Mouse (Mus musculus) MEL (cell line): ENCODE data around the gene Gm20388. TPM values are rescaled to one million over a fixed set of nuclear protein-coding genes. Genes with fewer than 3 reads are reported as not detected.
A peak's percentile ranks its signal among the peaks of the same experiment; 100 is the strongest.

ENCODE experiments used
- DNase-seq: peaks from one replicate; pipeline ENCODE4 v3.0.0; 2011; ENCODE audit warnings: low read depth, low spot score
- H3K27ac ChIP-seq: 2 replicates; pipeline ENCODE4 v1.5.1; 2012; ENCODE audit warnings: low read depth, mild to moderate bottlenecking, control low read depth, low read length, moderate library complexity; ENCODE audit not compliant: control insufficient read depth
- H3K27me3 ChIP-seq, 2 experiments: fragments of 150-350 bp in 1 of 2; sonication (generic) in 1 of 2; 2 replicates each; pipeline ENCODE4 v1.6.1; 2012; ENCODE audit warnings: low read length in 2 of 2, mild to moderate bottlenecking in 2 of 2, improper control_type of control experiment in 1 of 2, moderate library complexity in 1 of 2; ENCODE audit not compliant: insufficient read depth in 2 of 2, control insufficient read depth in 1 of 2
- H3K36me3 ChIP-seq, 2 experiments: 2 replicates each; pipeline ENCODE4 v1.6.1; 2012 to 2014; ENCODE audit warnings: low read length in 2 of 2, improper control_type of control experiment in 1 of 2, inconsistent platforms in 1 of 2, mild to moderate bottlenecking in 1 of 2; ENCODE audit not compliant: insufficient read depth in 2 of 2, control insufficient read depth in 1 of 2
- H3K4me1 ChIP-seq, 2 experiments: fragments of 150-350 bp in 1 of 2; sonication (generic) in 1 of 2; 2 replicates each; pipeline ENCODE4 v1.6.1; 2012; ENCODE audit warnings: low read length in 2 of 2, improper control_type of control experiment in 1 of 2, mild to moderate bottlenecking in 1 of 2; ENCODE audit not compliant: insufficient read depth in 2 of 2, control insufficient read depth in 1 of 2
- H3K4me3 ChIP-seq, 2 experiments: fragments of 150-350 bp in 1 of 2; sonication (generic) in 1 of 2; 2 replicates each; pipeline ENCODE4 v1.5.1; 2012; ENCODE audit warnings: low read depth in 2 of 2, low read length in 2 of 2, mild to moderate bottlenecking in 2 of 2, moderate library complexity in 2 of 2, control low read depth in 1 of 2, improper control_type of control experiment in 1 of 2; ENCODE audit not compliant: control insufficient read depth in 1 of 2, insufficient read depth in 1 of 2
- H3K79me2 ChIP-seq: 2 replicates; pipeline ENCODE4 v1.6.1; 2012; ENCODE audit warnings: mild to moderate bottlenecking, low read length, moderate library complexity; ENCODE audit not compliant: control insufficient read depth, poor library complexity, insufficient read depth
- H3K9ac ChIP-seq: 2 replicates; pipeline ENCODE4 v1.6.1; 2012; ENCODE audit warnings: low read depth, mild to moderate bottlenecking, control low read depth, low read length, moderate library complexity; ENCODE audit not compliant: control insufficient read depth, poor library complexity, severe bottlenecking
- H3K9me3 ChIP-seq: fragments of 150-350 bp; sonication (generic); replicated peaks from 2 replicates; pipeline ENCODE4 v1.6.1; 2012; ENCODE audit warnings: mild to moderate bottlenecking, low read length, improper control_type of control experiment, moderate library complexity; ENCODE audit not compliant: insufficient read depth
- CHD1 ChIP-seq: IDR thresholded peaks from 2 replicates; pipeline ENCODE4 v1.6.1; 2012; ENCODE audit warnings: low read depth, mild to moderate bottlenecking, inconsistent platforms, low read length, improper control_type of control experiment
- CHD2 ChIP-seq: IDR thresholded peaks from 2 replicates; pipeline ENCODE4 v1.6.1; 2011; ENCODE audit warnings: low read length, improper control_type of control experiment
- ELF1 ChIP-seq: IDR thresholded peaks from 2 replicates; pipeline ENCODE4 v1.6.1; 2014; ENCODE audit warnings: low read depth, mild to moderate bottlenecking, inconsistent platforms, low read length, improper control_type of control experiment, moderate library complexity
- EP300 ChIP-seq, 2 experiments: IDR thresholded peaks; 2 replicates each; pipeline ENCODE4 v1.6.1; 2011; ENCODE audit warnings: improper control_type of control experiment in 2 of 2, low read length in 2 of 2, low read depth in 1 of 2, mild to moderate bottlenecking in 1 of 2
- ETS1 ChIP-seq: IDR thresholded peaks from 2 replicates; pipeline ENCODE4 v1.6.1; 2012; ENCODE audit warnings: low read depth, mild to moderate bottlenecking, inconsistent platforms, low read length, improper control_type of control experiment, moderate library complexity
- GABPA ChIP-seq: IDR thresholded peaks from 2 replicates; pipeline ENCODE4 v1.6.1; 2012; ENCODE audit warnings: low read depth, mild to moderate bottlenecking, inconsistent platforms, low read length, improper control_type of control experiment, moderate library complexity
- GATA1 ChIP-seq: IDR thresholded peaks from 2 replicates; pipeline ENCODE4 v1.6.1; 2011; ENCODE audit warnings: low read depth, low read length, improper control_type of control experiment
- KAT2A ChIP-seq: conservative IDR thresholded peaks from 2 replicates; pipeline ENCODE4 v1.6.1; 2012; ENCODE audit warnings: low read depth, low read length, improper control_type of control experiment, inconsistent platforms
- MAX ChIP-seq: IDR thresholded peaks from 2 replicates; pipeline ENCODE4 v1.6.1; 2011; ENCODE audit warnings: low read length, improper control_type of control experiment
- MAZ ChIP-seq: IDR thresholded peaks from 2 replicates; pipeline ENCODE4 v1.6.1; 2012; ENCODE audit warnings: low read depth, mild to moderate bottlenecking, inconsistent platforms, low read length, improper control_type of control experiment
- MXI1 ChIP-seq: IDR thresholded peaks from 2 replicates; pipeline ENCODE4 v1.6.1; 2011; ENCODE audit warnings: mild to moderate bottlenecking, low read depth, low read length, improper control_type of control experiment
- MYB ChIP-seq: IDR thresholded peaks from 2 replicates; pipeline ENCODE4 v1.6.1; 2011; ENCODE audit warnings: mild to moderate bottlenecking, low read depth, low read length, improper control_type of control experiment
- NRF1 ChIP-seq: IDR thresholded peaks from 2 replicates; pipeline ENCODE4 v1.6.1; 2014; ENCODE audit warnings: low read depth, mild to moderate bottlenecking, inconsistent platforms, low read length, improper control_type of control experiment, moderate library complexity; ENCODE audit not compliant: poor library complexity, insufficient read depth, severe bottlenecking
- POLR2AphosphoS5 ChIP-seq: IDR thresholded peaks from 2 replicates; pipeline ENCODE4 v1.6.1; 2012; ENCODE audit warnings: low read depth, borderline replicate concordance, mild to moderate bottlenecking, inconsistent platforms, low read length, moderate library complexity, mixed read lengths
- RAD21 ChIP-seq: IDR thresholded peaks from 2 replicates; pipeline ENCODE4 v1.6.1; 2011; ENCODE audit warnings: mild to moderate bottlenecking, low read depth, low read length, improper control_type of control experiment
- RCOR1 ChIP-seq: IDR thresholded peaks from 2 replicates; pipeline ENCODE4 v1.6.1; 2012; ENCODE audit warnings: low read depth, mild to moderate bottlenecking, inconsistent platforms, low read length, improper control_type of control experiment
- SIN3A ChIP-seq: IDR thresholded peaks from 2 replicates; pipeline ENCODE4 v1.6.1; 2012; ENCODE audit warnings: low read length, improper control_type of control experiment, inconsistent platforms
- SMC3 ChIP-seq: IDR thresholded peaks from 2 replicates; pipeline ENCODE4 v1.6.1; 2011; ENCODE audit warnings: low read depth, low read length, improper control_type of control experiment
- TAL1 ChIP-seq: IDR thresholded peaks from 2 replicates; pipeline ENCODE4 v1.6.1; 2012; ENCODE audit warnings: mild to moderate bottlenecking, inconsistent platforms, low read length, moderate library complexity, mixed read lengths
- TBP ChIP-seq: IDR thresholded peaks from 2 replicates; pipeline ENCODE4 v1.8.0; 2011; ENCODE audit warnings: low read depth, low read length, improper control_type of control experiment
- TCF12 ChIP-seq: IDR thresholded peaks from 2 replicates; pipeline ENCODE4 v1.6.1; 2014; ENCODE audit warnings: low read depth, mild to moderate bottlenecking, inconsistent platforms, low read length, improper control_type of control experiment, moderate library complexity
- UBTF ChIP-seq: IDR thresholded peaks from 2 replicates; pipeline ENCODE4 v1.6.1; 2012; ENCODE audit warnings: low read depth, mild to moderate bottlenecking, inconsistent platforms, low read length, improper control_type of control experiment, moderate library complexity, borderline replicate concordance; ENCODE audit not compliant: insufficient read depth
- USF2 ChIP-seq, 2 experiments: IDR thresholded peaks; 2 replicates each; pipeline ENCODE4 v1.6.1; 2011 to 2012; ENCODE audit warnings: improper control_type of control experiment in 2 of 2, low read length in 2 of 2, borderline replicate concordance in 1 of 2, inconsistent platforms in 1 of 2, low read depth in 1 of 2, mild to moderate bottlenecking in 1 of 2; ENCODE audit not compliant: insufficient read depth in 1 of 2
- ZMIZ1 ChIP-seq: IDR thresholded peaks from 2 replicates; pipeline ENCODE4 v1.6.1; 2012; ENCODE audit warnings: low read depth, mild to moderate bottlenecking, inconsistent platforms, low read length, improper control_type of control experiment, moderate library complexity
- ZNF384 ChIP-seq: IDR thresholded peaks from 2 replicates; pipeline ENCODE4 v1.6.1; 2012; ENCODE audit warnings: low read depth, mild to moderate bottlenecking, inconsistent platforms, low read length, improper control_type of control experiment
- polyA plus RNA-seq, 2 experiments: library from polyadenylated mRNA; stranded (reverse) in 1 of 2; unstranded in 1 of 2; fragments of >175 nt in 1 of 2; fragments of >200 nt in 1 of 2; gene quantifications; 2 replicates each; pipeline versions ENCODE4 v1.2.1 to v1.2.4; 2012; ENCODE audit warnings: low replicate concordance in 2 of 2, low read depth in 1 of 2; ENCODE audit not compliant: insufficient read length in 2 of 2, insufficient read depth in 1 of 2, missing spikeins in 1 of 2
- total RNA-seq: library from RNA; depleted of rRNA; stranded (reverse); fragments of 300-350 nt; gene quantifications from 2 replicates; pipeline ENCODE4 v1.2.3, GENCODE M21; 2012

The Gm20388 gene
- total and polyA plus RNA-seq, 3 experiments, result 11.1 to 17.8 TPM; not detected in 1

DNA sequence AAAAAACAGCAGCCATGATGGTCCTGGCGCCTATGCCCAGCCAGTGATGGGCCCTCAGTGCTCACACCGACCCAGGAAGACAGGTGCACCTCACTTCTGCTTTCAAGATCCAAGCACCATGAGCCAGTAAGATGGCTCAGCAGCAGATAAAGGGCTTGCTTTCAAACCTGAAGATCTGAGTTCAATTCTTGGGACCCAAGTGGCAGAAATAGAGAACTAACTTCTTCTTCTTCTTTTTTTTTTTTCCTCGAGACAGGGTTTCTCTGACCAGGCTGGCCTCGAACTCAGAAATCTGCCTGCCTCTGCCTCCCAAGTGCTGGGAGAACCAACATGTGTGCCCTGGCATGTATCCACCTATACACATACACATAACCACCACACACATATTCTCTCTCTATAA lies 3509.1 kb downstream of the Gm20388 start:
- no peaks in the 10 kb centered on the region for H3K27me3 ChIP-seq
- TF ChIP-seq CHD2 (no peak), MYB (no peak), RCOR1 (no peak), USF2 (IDR thresholded peaks at IDR 0.05; ENCODE audit: borderline replicate concordance in 1 of 2, insufficient read depth in 1 of 2, low read depth in 1 of 2, low read length in 2 of 2) (no peak), ZMIZ1 (no peak), POLR2AphosphoS5 (no peak), GATA1 (no peak), EP300 (IDR thresholded peaks at IDR 0.05; ENCODE audit: low read depth in 1 of 2, low read length in 2 of 2) (no peak), ZNF384 (peak; percentile 87), TCF12 (0 out of 2 replicates have a peak, but pooled peaks have one; percentile 6), TAL1 (no peak), MXI1 (no peak), ELF1 (no peak), MAZ (no peak), CHD1 (no peak), GABPA (no peak), KAT2A (no peak), ETS1 (no peak), NRF1 (no peak), TBP (0 out of 2 replicates have a peak, but pooled peaks have one; percentile 51), MAX (no peak), RAD21 (no peak), UBTF (no peak), SIN3A (peak; percentile 20; the same call in 1 of the 2 replicates), SMC3 (no peak)
- H3K4me1 ChIP-seq, result peaks cover 4 to 14% of the 10 kb centered on the region in 2 experiments
- H3K9ac ChIP-seq, result no peak overlapping the region
- H3K4me3 ChIP-seq, result no peak overlapping the region
- DNase-seq, result peak; percentile 81
- no peaks in the 10 kb centered on the region for H3K9me3 ChIP-seq
- H3K79me2 ChIP-seq, result no peaks in the 10 kb centered on the region
- peaks cover 0 to 7% of the 10 kb centered on the region in 2 experiments; a peak in 2 of 4 replicates for H3K36me3 ChIP-seq
- no peak overlapping the region for H3K27ac ChIP-seq
